Mouse (Mus musculus): ENCODE data around the gene Kcnip1. TPM values are rescaled to one million over a fixed set of nuclear protein-coding genes. Genes with fewer than 3 reads are reported as not detected.

The Kcnip1 gene
- polyA plus RNA-seq, 3 experiments from 2014 or later, result 0.58 TPM; not detected in 2

DNA sequence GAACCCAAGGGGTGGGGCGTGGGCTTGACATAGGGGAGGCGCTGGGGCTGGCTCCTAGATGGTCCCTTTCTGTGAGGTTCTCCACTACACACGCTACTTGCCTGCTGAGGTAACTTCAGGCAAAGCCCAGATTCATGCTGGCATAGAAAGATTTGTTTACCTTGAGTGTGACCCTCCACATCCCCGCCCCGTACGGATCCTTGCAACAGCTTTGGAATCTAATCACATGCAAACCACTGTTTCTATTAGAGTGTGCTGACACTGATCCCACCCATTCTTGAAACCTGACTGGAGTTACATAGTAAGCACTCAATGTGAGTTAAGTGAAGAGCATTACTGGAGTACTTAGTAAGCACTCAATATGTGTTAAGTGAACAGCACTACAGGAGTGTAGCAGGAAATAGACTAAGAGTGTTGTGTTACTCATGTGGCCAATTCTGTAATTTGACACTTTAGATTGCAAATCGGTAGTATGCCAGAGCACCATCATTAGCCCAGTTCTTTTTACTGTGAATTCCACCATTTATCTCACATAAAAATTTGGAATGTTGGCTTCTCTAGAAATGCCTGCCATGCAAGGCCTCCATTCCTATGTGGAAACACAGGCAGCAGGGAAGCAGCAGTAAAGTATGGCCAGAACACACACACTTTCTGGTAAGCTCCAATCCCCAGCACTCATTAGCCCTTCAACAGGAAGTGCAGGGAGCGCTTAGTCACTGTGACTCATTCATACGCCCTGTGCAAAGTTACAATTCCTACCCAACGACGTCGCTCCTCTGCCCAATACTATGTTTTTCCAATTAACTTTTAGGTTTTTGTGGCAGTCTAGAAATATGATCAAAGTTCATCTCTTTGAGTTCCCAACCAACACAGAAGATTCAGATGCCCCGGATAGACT is 332.7 kb downstream of the Kcnip1 start:
- ATAC-seq, result no peak

DNA sequence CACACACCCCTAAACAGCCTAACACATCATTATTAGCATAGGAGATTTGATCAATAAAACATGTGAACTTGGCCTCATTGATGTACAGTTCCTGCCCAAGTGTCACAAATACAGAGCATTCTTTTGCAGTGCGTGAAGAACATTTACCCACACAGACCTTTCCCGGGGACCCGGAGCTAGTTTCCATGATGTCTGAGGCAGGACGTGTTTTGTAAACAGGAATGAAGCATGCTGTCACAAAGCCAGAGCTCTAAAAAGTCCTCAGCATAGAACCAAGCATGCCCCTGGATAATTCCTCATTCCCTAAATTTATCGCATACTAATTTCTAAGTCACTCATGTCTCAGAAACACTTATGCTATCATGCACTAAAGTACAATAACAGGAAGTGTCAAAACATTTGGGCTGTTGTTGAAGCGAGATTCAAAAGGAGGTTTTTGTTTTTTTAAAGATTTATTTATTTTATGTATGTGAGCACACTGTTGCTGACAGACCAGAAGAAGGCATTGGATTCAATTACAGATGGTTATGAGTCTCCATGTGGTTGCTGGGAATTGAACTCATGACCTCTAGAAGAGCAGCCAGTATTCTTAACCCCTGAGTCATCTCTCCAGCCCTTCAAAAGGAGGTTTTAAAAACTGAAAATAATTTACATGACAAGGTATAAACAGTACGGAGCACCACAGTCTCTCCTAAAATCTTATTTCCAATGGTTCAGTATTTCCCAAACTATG is 336.9 kb downstream of the Kcnip1 start:
- no peak for ATAC-seq

DNA sequence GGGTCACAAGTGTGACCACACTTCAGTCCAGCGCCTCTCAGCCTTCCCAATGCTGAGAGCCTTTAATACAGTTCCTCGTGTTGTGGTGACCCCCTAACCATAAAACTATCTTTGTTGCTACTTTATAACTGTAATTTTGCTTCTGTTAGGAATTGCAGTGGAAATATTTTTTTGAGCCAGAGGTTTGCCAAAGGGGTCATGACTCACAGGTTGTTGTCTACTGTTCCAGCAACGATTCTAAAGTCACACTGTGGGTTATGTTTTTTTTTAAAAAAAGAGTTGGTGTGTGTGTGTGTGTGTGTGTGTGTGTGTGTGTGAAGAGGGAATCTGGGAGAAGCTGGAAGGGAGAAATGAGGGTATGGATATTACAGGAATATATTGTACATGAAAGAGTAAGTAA is 337.7 kb downstream of the Kcnip1 start:
- ATAC-seq, result no peak

DNA sequence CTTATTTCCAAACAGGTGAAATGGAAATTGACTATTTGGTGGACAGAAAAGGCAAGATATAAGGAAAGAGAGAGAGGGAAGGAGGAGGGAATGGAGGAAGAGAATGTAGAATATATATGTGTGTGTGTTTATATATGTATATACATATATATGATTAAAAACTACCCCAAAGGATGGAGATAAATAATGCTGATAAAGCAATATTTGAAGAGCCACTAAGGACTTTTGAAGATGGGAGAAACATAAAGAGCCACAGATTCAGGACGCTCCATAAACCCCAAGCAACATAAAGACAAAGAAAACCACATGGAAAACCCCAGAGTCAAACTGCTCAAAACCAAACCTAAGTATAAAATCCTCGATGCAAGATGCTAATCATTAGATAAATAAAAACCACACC is 338.5 kb downstream of the Kcnip1 start:
- no peak for ATAC-seq

DNA sequence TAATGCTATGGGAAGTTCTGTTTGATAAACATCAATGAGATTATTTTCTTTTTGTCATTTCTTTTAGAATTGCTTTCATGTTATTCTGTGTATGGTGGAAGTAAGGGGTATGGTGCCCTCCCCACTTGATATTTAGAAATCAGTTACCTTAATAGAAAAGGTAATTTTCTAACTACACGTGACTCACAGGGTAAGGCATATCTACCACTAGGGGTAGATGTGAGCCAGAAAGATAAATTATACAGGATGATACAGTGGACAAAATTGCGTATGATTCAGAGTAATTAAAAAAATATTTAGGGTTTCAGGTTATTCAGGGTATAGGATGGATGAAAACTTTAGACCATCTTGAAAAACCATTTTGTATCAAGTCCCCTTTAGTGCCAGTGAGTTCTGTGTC is 343.6 kb downstream of the Kcnip1 start:
- ATAC-seq, result no peak

DNA sequence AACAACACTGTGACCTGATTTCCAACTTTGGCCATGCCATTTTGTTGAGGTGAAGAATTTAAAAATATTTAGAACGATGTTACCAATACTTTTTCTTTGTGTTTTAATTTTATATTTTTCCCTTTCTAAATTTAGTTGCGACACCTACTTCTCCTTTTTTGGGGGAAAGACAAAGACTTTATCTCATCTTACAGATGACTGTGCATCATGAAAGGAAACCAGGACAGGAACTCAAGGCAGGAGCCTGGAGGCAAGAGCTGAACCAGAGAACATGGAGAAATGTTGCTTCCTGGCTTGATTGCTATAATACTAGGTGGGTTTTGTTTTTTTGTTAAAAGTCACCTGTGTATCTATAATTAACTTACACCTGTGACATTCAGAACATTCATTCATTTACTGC is 355.8 kb downstream of the Kcnip1 start:
- no peak for ATAC-seq

DNA sequence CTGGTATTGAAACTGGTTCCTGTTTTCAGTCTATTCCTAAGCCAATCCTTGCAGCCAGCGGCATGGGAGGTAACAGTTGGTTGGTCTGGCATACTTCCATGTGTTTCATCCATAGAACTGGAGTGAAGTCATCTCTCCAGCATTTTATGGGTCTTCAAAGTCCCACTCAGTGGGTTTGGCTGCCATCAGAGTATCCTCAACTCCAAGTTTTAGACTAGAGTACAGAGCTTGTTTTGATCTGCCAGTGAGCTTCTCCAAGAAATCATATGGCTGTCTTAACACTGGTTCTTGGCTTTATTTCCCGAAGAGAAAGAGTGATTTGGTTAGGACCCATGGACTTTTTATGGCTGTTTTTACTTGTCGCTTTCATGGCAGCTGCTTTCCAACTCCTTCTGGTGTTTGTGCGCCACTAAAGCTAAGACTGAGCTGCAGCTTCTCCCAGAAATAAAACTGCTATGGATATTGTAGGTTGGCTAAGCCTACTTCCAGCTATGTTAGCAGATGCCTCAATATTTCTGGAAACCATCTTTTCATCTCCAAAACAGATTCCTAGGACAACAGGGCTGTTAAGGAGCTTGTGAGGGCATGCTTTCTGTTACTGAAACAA is 365.7 kb downstream of the Kcnip1 start:
- no peak for ATAC-seq

DNA sequence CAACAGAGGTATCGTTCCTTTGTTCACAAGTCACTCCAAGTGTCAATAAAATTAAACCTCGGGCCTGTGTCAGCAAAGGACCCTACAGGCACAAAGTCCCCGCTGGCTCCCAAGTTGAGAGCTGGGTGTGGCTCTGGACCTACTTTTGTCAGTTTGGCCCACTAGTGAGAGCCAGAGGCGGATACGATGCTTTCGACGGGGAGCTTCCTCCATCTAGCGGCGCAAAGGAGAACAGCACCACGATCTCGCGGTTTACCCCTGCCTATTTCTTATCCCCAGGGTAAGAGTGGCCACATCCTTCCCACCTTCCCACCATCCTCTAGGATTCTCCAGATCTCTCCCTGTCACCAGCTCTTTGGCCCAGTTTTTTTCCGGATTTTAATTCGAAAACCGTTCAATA is 378.7 kb downstream of the Kcnip1 start:
- ATAC-seq, result no peak

DNA sequence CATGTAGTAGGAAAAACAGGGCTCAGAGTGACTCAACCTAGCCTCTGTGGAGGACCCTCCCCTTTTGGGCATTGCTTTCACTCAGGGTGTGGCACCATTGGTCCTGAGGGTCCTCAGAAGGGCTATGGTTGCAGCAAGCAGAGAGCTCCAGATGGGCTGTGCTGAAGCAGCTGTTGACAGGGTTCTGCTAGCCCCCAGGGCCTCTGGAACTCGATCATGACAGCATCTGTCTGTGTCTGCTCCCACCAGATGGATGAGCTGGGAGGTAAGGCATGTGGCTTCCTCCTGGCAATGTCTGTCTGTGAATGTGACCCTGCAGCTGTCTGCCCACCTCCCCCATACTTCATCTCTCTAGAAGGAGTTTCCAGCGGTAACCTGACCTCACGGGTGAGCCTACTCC is 385.2 kb downstream of the Kcnip1 start:
- no peak for ATAC-seq

DNA sequence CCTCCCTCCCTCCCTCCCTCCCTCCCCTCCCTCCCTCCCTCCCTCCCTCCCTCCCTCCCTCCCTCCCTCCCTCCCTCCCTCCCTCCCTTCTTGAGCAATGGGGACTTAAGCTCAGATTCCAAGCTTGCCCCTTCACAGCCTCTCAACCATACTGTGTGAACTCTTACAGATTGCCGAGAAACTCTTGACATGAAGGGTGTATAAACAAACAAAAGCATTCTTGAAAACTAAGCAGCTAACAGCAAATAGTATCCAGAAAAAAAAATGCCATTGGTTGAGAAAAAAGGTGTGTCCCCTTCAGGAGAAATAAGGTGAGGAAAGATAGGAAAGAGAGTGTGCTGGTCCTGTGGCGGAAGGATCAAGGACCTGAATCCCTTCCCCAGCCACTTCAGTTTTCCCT is 389.8 kb downstream of the Kcnip1 start:
- no peak for ATAC-seq

DNA sequence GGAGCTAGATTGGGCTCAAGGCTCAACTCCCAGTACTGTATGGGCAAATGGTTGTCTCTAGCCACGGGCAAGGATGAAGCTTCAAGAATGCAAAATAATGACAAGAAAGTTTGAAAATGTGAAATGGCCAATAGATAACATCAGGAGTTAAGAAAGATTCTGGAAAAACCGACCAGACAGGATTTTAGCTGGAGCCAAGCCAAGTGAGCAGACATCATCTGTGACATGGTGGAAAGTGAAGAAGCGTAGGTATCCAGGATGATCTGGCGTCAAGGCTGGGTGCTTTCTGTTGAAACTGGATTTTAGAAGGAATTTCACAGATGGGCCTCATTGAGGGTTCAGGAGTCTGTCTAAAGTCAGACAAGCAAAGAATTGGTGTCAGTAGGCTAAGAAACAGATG is 394.0 kb downstream of the Kcnip1 start, which contains the start of gene D130052B06Rik:
Gene D130052B06Rik, plus strand, starts transcription at position 317 of the 400 bp plus-strand sequence.
- ATAC-seq, result no peak

DNA sequence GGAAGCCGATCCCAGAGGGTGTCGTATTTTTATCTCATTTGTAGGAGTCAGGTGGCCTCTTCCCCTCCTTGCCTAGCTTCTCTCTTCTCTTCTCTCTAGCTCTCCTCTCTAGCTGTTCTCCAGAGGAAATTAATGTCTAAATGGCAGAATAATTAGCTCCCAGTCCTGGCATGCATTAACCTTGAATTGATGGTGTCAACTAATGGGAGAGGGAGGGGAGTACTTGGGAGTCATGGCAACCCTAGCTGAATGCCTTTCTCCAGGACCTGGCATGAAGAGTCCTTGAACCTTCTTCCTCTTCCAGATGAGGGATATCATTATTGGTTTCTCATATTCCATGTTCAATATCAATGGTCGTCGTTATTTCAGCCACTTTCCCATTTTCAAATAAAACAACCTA is 396.3 kb downstream of the Kcnip1 start:
- ATAC-seq, result no peak

DNA sequence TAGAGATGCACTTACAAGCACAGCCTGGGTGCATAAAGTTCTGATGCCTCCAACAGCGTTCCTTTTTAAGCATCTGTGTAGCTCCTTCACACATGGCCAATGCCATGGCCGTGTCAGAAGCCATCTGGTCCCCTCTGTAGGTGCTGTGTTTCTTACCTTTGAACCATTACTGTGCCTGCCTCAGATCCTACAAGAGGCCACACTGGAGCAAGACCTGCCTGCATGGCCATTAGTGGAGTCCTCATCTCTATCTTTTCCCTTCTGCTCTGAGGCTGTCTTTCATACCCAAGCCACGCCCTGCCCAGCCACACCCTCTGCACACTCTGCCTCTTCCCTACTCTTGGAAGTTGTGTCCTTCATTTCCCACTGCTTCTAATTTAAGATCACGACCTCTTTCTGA is 400.1 kb downstream of the Kcnip1 start:
- no peak for ATAC-seq

DNA sequence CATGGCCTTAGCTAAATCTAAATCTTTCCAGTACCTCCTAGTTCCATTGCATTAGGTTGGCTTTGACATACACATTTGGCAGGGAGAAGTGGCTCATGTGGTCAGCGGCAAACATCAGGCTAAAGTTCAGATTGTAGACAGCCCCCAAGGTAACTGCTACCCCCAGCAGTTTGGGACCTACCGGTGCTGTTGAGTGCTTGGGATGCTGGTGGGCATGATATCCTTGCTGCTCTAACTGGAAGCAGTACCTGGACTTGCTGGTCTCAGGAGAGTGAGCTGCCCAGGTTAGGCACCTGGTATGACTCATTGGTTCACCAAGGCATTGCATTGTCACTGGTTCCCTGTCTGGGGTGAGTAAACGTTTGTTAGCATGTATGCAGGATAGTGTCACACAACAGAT is 402.2 kb downstream of the Kcnip1 start:
- ATAC-seq, result no peak

DNA sequence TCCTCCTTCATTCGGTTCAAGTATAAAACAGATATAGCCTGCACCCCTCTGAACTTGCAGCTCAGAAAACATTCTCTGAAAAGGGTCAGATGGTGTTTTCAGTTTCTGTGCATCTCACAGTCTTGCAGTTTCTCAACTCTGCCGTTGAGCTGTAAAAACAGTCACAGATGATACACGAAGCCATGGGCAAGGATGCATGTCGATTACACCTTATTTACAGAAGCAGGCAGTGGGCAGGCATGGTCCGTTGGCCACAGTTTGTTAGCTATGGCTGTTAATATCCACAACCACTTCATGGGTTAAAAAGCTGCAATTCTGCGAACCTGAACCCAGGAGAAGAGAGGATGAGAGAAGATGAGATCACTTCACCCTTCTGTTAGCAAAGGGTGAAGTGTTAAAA is 406.3 kb downstream of the Kcnip1 start:
- ATAC-seq, result no peak

DNA sequence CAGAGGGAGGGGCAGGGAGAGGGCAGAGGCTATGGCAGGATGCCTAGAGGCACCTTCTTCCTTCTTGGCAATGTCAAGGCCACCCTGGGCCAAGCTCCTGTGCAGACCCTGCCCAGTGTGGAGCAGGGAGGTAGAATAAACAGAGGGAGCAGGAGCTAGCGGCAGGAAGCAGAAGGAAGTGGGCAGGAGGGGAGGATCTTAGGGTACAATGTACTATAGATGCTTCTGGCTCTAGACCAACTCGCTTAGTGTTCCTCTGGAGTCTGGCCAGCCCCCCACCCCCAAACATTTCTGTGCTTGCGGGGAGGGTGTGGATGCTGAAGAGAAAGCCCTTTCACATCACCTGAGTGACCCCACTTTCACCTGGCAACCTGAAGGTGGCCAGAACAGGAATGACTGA is 413.3 kb downstream of the Kcnip1 start:
- ATAC-seq, result no peak

Other genes starting within 250 kb of the Kcnip1 start
- 1 to 10 TPM in 1 of 3 experiments, under 1 TPM in 2; 0.53 to 1.6 (median 0.66) TPM for gene Kcnmb1, start 30.1 kb downstream of the Kcnip1 start, polyA plus RNA-seq (2017; shearing (Covaris generic))
- gene Lcp2, start 53.8 kb upstream of the Kcnip1 start, polyA plus RNA-seq (2017; shearing (Covaris generic)), result 100 to 1,000 TPM; 451 to 581 (median 480) TPM
- 10 to 100 TPM in 1 of 3 experiments, 1 to 10 TPM in 2; 6.0 to 13.0 (median 7.7) TPM for gene 4930469K13Rik, start 105.4 kb upstream of the Kcnip1 start, polyA plus RNA-seq (2017; shearing (Covaris generic))
- gene Foxi1, start 214.9 kb upstream of the Kcnip1 start, polyA plus RNA-seq (2017; shearing (Covaris generic)), result not detected

All from inflammation-experienced regulatory T-cells, adult 6 months (primary cell).